9 mouse cellular contexts compared by ENCODE assay signal in the genomic region with DNA sequence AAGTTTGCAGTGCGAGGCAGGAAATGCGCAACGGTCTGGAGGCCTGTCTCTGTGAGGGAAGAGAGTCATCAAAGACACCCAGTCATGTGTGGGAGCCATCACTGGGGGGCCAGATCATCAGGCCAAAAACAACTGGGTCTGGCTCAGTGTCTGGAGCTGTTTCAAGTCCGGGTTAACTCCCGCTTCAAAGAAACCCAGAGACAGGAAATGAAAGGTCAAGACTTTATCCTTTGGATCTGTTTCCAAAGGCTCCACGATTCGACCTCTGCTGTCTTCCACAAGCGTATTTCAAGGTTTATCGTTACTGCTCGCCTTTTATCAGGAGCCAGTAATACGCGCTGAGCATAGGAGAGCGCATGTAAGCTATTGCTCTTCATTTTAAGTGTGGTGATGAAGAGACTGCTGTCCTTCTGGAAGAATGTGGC.
DNase-seq lines count a peak whose midpoint lies in the region; ATAC-seq lines count a peak whose summit lies in the region.
"Had no signal": no experiment of that assay in that cellular context is flagged by ENCODE, and none has a peak within 500 bp of the region (broad histone marks: within the 10 kb centered on the region; RNA-seq: fewer than 3 reads in every experiment).

No protein-coding gene starts in this region.

- no peak overlapping the region for H3K4me3 ChIP-seq in hindbrain, embryonic 10.5 days
- no peak overlapping the region for H3K4me3 ChIP-seq in hindbrain, embryonic 12.5 days
- H3K4me3 ChIP-seq in kidney, embryonic 14.5 days (ENCODE audit: low read length): no peak overlapping the region
- no peak overlapping the region for H3K4me3 ChIP-seq in hindbrain, embryonic 11.5 days (ENCODE audit: low read depth, low read length)

- no peaks in the 10 kb centered on the region for H3K27me3 ChIP-seq in hindbrain, embryonic 10.5 days (ENCODE audit: insufficient read depth, poor library complexity, severe bottlenecking)
- no peaks in the 10 kb centered on the region for H3K27me3 ChIP-seq in hindbrain, embryonic 12.5 days
- H3K27me3 ChIP-seq in kidney, embryonic 14.5 days (ENCODE audit: control insufficient read depth, insufficient read depth, low read length): no peaks in the 10 kb centered on the region
- no peaks in the 10 kb centered on the region for H3K27me3 ChIP-seq in hindbrain, embryonic 11.5 days (ENCODE audit: control insufficient read depth, insufficient read depth, low read length)

- H3K4me1 ChIP-seq in hindbrain, embryonic 10.5 days (replicated peaks): no peaks in the 10 kb centered on the region
- H3K4me1 ChIP-seq in hindbrain, embryonic 12.5 days: peaks cover 7% of the 10 kb centered on the region; the same call in 1 of the 2 replicates
- H3K4me1 ChIP-seq in kidney, embryonic 14.5 days (ENCODE audit: control insufficient read depth, insufficient read depth, low read length): peaks cover 8% of the 10 kb centered on the region; the same call in 1 of the 2 replicates
- H3K4me1 ChIP-seq in hindbrain, embryonic 11.5 days (replicated peaks; ENCODE audit: control insufficient read depth, insufficient read depth, low read length): no peaks in the 10 kb centered on the region

- peak; percentile 15 for DNase-seq in hindbrain, embryonic 10.5 days (ENCODE audit: low spot score)
- DNase-seq in brain, adult 2 months (ENCODE audit: low read depth, low spot score): peak; percentile 10
- peak; percentile 44 for DNase-seq in mesoderm, embryonic 11.5 days (ENCODE audit: low read depth, low spot score)
- DNase-seq in cerebellum, adult 9-10 months: no peak
- no peak for DNase-seq in liver
- DNase-seq in hindbrain, embryonic 11.5 days (ENCODE audit: low spot score): no peak

- no peak overlapping the region for H3K4me2 ChIP-seq in hindbrain, embryonic 12.5 days (replicated peaks)
- no peak overlapping the region; the same call in 1 of the 2 replicates for H3K4me2 ChIP-seq in kidney, embryonic 14.5 days (replicated peaks; ENCODE audit: low read depth, low read length)
- no peak overlapping the region for H3K4me2 ChIP-seq in hindbrain, embryonic 11.5 days (replicated peaks; ENCODE audit: low read depth, low read length)

- H3K9ac ChIP-seq in hindbrain, embryonic 12.5 days: no peak overlapping the region
- H3K9ac ChIP-seq in kidney, embryonic 14.5 days (ENCODE audit: low read depth, low read length): no peak overlapping the region
- no peak overlapping the region for H3K9ac ChIP-seq in hindbrain, embryonic 11.5 days (ENCODE audit: low read depth, low read length)

- no peak for ATAC-seq in hindbrain, embryonic 12.5 days (ENCODE audit: low FRiP score)
- peak; percentile 90 for ATAC-seq in kidney, embryonic 14.5 days (ENCODE audit: low FRiP score, low TSS enrichment)
- no peak for ATAC-seq in hindbrain, embryonic 11.5 days (ENCODE audit: low FRiP score)

- H3K27ac ChIP-seq in hindbrain, embryonic 10.5 days: no peak overlapping the region; the same call in 1 of the 2 replicates
- H3K27ac ChIP-seq in hindbrain, embryonic 12.5 days: no peak overlapping the region
- H3K27ac ChIP-seq in kidney, embryonic 14.5 days (ENCODE audit: low read depth, low read length): peak overlapping the region; percentile 65; the same call in 1 of the 2 replicates
- no peak overlapping the region for H3K27ac ChIP-seq in hindbrain, embryonic 11.5 days (ENCODE audit: low read depth, low read length)

- 71% methylated on average over 13 of the region's 13 CpGs for WGBS in hindbrain, embryonic 10.5 days
- WGBS in hindbrain, embryonic 12.5 days: 69% methylated on average over 13 of the region's 13 CpGs
- 12% methylated on average over 13 of the region's 13 CpGs for WGBS in kidney, embryonic 14.5 days
- WGBS in hindbrain, embryonic 11.5 days: 68% methylated on average over 13 of the region's 13 CpGs

- no peaks in the 10 kb centered on the region for H3K9me3 ChIP-seq in hindbrain, embryonic 10.5 days
- no peaks in the 10 kb centered on the region for H3K9me3 ChIP-seq in hindbrain, embryonic 12.5 days (replicated peaks)
- no peaks in the 10 kb centered on the region for H3K9me3 ChIP-seq in kidney, embryonic 14.5 days (ENCODE audit: control insufficient read depth, low read length)
- no peaks in the 10 kb centered on the region for H3K9me3 ChIP-seq in hindbrain, embryonic 11.5 days (ENCODE audit: control insufficient read depth, low read length)

- no peaks in the 10 kb centered on the region for H3K36me3 ChIP-seq in hindbrain, embryonic 10.5 days
- H3K36me3 ChIP-seq in hindbrain, embryonic 12.5 days: no peaks in the 10 kb centered on the region
- no peaks in the 10 kb centered on the region for H3K36me3 ChIP-seq in kidney, embryonic 14.5 days (ENCODE audit: control insufficient read depth, insufficient read depth, low read length)
- H3K36me3 ChIP-seq in hindbrain, embryonic 11.5 days (ENCODE audit: control insufficient read depth, insufficient read depth, low read length): no peaks in the 10 kb centered on the region
- H3K36me3 ChIP-seq: G1E had no signal

Comparison
In these comparisons a context has a peak if more than half of its experiments do, and no peak if none do; other contexts are left out.
1. DNase-seq: peak in hindbrain, embryonic 10.5 days (single experiment), brain, adult 2 months (single experiment) and mesoderm, embryonic 11.5 days (single experiment); none in cerebellum, adult 9-10 months (single experiment), liver (single experiment) and hindbrain, embryonic 11.5 days (single experiment).